Mouse (Mus musculus) MEL-GATA-1-ER (cell line): Measurements from ENCODE around the gene Pdcd7.
A peak's percentile ranks its signal among the peaks of the same experiment; 100 is the strongest.

Experiments
- DNase-seq: peaks from one replicate; pipeline ENCODE4 v3.0.0-alpha.2; 2012; ENCODE audit warnings: low read depth; ENCODE audit errors: extremely low read depth

Gene Pdcd7

DNA sequence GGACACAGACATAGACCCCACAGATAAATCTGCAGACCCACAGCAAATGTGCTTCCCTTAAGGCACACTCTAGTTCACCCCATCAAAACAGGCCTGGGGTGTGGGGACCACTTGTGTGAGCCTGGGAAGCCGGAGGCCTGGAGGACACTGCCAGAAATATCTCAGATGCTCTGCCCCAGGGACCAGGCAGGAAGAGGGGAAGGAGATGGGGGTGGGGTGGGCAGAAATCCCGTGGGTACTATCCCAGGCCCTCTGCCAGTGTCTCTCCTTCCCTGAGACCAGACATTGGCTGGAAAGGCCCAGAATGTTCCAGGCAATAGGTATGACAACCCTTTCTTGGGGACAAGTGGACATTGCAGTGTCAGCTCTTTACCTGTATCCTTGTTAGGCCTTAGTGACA is 47.7 kb downstream of the Pdcd7 start:
- DNase-seq = no peak

DNA sequence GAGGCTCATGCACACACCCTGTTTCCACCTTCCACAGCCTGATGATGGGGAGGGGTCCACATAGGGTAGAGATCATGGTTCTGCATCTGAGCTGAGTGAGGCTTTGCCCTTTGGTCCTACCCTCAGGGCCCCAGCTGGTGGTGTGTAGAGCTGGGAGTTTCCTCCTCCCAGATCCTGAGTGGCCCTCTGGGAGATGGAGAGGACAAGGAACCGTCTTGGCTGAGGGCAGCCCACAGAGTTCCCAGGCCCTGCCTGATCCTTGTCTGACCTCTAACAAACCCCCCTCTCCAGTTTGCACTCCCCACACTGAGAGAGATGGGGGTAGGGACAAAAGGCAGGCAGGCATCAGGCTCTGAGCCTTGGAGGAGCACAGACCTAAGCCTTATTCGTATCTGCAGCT is 48.5 kb downstream of the Pdcd7 start:
- DNase-seq = no peak

DNA sequence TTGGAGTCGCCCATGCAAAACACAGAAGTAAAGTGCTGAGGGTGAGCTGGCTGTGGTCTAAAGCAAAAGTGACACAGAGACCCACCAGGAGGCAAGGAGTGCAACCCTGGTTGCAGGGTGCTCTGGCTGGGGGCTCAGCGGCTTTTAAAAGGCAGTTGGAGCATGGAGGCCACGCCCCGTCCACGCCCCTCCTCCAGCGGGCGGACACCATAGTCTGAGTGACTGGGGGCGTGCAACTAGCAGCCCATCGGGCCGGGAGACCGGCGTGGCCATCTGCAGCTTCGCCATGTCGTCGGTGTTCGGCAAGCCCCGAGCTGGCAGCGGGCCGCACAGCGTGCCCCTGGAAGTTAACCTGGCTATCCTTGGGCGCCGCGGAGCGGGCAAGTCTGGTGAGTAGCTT is 52.4 kb downstream of the Pdcd7 start, which contains the start of gene Rasl12:
Rasl12 (plus strand) TSS at position 228 of the 400 bp plus-strand sequence.
- DNase-seq = peak; percentile 30

DNA sequence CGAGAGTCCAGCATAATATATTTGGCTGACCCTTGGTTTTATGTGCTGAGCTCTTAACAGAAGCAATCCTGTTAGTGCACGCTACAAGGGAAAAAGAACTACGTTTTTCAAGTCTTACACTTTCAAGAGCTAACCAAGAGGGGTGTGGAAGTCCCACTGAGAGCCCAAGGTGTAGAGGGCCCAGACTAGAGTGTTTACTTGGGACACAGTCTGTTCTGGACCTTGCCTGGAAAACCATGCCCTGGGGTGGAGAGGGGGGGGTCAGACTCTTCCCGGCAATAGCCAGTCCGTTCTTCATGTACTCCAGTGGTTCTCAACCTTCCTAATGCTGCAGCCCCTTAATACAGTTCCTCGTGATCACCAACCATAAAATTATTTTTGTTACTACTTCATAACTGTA is 54.0 kb downstream of the Pdcd7 start:
- no peak for DNase-seq

DNA sequence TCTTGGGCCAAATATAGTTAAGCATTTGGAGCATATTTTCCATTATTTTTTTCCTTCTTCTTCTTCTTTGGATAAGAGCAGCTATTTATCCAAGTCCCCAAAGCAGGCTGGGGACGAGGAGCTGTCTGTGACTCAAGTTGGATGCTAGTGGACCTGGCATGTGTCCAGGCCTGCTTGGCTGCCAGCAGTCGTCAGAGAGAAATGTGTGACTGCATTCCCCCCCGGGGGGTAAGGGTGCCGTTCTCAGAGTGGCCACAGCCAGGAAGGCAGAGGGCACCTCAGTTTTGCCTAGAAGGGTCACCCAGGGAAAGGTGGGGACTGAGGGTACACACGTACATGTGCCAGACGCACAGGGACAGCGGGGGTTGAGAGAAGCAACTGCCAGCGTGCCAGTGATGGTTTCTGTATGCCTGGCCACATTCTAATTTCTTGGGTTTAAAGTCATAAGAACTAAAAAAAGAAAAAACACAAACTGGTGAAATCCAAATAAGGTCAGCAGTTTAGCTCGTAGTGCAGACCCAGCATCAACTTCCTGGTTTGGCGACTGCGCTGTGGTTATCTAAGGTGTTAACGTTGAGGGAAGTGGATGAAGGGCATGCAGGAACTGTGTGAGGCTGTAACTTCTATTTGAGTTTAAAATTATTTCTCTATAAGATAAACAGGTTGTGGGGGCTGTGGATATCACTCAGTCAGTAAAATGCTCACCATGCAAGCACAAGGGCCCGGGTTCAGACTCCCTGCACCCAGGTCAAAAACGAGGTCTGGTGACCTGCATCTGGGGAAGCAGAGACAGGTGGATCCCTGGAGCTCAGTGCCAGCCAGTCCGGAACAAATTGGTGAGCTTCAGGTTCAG is 58.7 kb downstream of the Pdcd7 start:
- DNase-seq = peak; percentile 56

DNA sequence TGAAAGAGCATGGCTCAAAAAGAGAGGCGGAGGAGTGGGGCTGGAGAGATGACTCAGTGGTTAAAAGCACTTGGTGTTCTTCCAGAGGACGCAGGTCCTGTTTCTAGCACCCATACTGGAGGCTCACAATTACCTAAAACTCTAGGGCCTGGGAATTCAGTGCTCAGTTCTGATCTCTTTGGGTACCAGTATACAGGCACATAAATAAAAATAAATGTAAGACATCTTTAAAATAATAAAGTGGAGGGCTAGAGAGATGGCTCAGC is 59.2 kb downstream of the Pdcd7 start:
- no peak for DNase-seq

DNA sequence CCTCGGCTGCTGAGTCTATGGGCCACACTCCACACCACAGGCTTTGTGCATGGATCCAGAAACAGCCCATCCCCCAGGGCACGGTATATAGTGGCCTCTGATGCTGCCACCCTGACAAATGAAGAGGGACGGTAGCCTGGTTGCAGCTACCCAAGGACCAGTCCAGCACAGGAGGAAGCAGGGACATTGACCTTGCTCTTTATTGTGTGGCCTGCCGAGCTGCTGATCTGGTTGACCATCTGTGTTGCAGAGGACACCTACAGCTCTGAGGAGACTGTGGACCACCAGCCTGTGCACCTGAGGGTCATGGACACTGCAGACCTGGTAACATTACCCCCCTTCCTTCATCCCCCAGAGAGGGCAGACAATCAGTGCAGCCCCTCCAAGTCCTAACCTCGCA is 61.4 kb downstream of the Pdcd7 start:
- no peak for DNase-seq

DNA sequence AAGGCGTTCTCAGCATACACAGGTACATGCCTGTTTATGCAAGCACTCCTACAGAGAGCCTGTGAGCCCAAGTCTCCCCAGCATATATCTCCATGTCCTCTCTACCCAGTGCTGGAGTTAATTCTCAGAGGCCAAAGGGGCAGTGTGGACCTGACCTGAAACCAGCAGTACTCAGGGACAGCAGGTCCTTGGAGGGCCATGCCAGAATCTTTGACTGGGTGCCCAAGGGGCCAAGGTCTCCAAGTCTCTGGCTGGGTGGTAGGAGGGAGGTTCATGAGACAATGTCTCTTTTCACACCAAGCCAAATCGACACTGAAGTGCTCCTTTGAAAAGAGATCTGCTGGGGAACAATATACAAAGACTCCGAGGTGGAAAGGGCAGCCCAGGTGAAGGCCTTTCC is 62.0 kb downstream of the Pdcd7 start:
- no peak for DNase-seq

DNA sequence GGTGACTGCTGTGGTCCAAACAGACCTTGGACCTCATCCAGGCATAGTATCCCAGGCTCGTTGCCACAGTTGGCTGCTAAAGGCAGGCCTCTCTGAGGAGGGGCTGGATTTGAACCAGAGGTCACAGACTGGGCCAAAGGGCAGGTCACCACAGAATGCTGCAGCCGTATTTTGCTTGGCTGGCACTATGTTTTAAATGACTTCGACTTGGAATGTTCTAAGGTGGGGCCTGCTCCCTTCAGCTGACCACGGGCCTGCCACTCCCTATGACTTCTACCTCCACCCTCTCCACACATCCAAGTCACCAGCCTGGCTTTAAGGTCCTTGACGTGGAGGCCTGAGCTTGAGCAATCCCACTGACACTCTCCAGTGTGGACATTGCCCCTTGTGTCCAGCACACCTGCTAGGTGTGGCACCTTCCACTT is 63.0 kb downstream of the Pdcd7 start:
- no peak for DNase-seq
